Mouse (Mus musculus) kidney, adult 11 months (tissue): ENCODE measurements around the gene Sgcb.
A peak's percentile ranks its signal among the peaks of the same experiment; 100 is the strongest.

Experiments used
- DNase-seq: peaks from one replicate; pipeline ENCODE4 v3.0.0; 2022

The Sgcb gene

DNA sequence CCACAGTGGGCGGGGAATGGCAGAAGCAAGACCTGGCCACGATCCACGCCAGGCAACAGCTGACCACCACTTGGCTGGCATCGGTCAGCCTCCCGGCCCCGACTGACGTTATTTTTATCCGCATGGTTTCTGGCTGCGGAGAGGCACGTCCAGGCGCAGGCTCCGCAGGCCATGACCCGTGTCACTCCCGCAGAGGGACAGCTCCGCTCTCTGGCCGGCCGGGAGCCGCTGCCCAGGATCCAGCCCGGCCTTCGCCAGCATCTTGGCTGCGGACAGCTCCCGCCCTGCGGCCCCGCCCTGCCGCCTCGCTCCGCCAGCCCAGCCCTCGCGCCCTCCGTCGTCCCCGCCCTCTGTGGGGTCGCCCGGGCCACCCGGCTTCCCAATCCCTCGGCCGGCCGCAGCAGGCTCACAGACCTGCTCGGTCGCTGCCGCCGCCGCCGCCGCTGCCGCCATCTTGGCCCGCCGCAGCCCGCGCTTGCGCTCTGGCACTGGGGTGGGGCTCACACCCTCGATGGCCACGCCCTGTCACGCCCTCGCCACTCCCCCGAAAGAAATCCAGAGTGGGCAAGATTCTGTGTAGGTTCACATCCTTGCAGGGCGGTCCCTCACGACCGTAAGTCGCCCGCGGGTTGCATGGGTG lies at the start of gene Sgcb:
Gene Sgcb (minus strand): TSS at position 530 of the 640 bp plus-strand sequence.
- peak; percentile 87 for DNase-seq

DNA sequence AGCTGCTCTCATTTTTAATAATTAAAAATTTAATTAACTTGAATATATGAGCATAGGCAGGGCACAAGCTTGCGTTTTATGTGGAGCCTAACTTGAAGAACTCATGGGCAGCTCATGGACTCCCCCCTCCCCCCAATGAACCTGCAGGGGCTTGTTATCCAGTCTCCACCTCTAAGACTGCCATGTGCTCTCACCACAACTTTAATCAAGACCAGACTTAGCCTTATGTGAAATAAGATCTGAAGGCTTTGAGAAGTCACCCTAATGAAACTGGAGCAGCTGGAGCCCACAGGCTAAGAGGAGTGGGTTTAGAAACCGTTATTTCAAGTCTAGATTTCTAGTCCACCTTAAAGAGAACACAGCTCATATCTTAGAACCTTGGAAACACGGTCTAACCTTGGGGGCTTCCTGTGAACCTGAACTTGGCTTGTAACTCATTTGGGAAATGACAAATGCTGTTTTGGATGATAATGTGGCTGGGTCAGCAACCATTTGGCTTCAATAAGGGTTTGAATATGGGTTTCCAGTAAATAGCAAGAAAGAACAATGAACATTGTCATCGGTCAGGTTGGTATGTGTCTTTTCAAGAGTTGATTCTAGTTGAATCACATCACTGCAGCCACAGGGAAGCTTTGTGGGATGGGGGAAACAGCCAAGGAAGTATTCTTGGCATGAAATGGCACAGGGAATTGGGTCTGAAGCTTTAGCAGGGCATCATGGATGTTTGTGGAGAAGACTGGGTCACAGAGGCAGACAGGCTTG lies 46.8 kb upstream of the Sgcb start:
- DNase-seq = no peak

DNA sequence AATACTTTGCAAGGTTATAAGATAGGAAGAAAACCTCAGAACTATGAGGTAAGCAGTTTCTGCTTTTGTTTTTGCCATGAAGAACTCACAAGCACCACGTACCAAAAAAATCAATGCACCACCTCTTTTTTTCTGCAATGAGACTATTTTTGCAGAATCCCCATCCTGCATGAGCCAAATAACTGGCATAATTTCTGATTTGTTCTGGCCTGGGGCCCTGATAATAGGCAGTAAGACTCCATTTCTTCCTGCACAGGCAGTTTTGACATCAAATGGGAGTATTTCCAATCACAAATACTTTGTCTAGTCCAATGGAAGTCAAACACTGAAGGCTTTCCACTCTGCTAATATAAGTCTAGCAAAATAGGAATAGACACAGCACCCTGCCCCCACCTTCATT lies 46.2 kb upstream of the Sgcb start:
- DNase-seq = no peak

DNA sequence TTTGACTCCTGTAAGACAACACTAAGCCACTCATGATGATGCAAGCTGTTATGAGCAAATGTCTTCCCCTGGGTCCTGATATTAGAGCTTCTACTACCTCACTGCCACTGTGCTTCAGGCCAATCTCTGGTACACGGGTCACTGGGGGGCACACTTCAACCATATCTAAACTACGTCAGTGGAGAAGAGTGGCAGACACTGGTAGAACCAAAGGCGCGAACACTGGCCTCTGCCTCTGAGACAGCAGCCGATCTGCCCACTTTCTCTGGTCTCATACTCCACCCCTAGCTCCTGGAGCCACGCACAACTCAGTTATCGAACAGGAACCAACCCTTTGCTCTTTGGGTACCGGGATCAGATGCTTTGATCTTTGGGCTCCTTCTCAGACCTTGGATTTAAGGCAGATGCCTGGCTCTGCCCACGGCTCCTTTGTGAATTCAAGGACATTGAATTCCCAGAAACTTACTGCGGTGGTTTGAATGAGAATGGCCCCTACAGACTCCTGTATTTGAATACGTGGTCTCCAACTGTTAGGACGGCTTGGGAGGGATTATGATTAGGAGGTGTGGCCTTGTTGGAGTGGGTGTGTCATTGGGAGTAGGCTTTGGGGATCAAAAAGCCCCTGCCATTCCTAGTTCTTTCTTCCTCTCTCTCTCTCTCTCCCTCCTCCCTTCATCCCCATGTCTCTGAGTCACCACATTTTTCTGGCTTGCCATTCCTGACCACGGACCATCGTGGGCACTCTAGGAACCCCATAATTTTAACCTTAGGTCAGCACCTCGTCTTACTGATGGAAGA lies 44.3 kb upstream of the Sgcb start:
- no peak for DNase-seq

DNA sequence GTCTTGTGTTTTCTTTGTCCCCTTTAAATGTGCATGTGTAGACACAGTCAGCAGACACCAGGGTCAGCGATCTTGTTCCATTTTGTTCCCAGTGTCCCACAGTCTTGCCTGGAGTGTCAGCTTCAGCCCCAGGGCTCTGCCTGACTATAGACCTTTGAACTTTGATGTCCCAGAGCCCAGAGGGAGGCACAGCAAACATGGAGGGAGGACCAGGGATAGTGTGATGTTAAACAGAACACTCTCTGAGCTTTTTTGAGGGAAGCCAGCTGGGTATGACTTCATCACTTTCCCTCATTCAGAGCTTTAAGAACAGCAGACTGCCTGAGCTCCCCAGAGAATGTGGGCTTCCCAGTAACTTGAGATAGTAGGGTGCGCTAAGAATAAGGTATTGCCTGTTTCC lies 42.6 kb upstream of the Sgcb start:
- DNase-seq = no peak

DNA sequence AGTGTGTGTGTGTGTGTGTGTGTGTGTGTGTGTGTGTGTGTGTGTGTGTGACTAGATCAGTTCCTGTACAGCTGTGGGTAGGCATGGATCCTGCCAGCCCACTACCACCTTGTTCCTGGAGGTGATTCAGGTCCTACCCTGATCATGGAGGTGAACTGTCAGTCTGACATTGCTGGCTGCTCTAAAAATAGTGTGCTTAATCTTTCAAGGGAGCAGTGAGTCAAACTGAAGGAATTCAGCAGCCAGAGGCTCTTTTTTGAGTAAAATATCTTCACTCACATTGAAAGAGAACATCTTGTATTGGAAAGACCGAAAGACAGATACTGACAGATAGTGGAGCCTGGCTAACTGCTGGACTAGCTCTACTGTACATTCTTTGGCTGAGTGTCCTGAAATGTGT lies 41.0 kb upstream of the Sgcb start:
- no peak for DNase-seq

DNA sequence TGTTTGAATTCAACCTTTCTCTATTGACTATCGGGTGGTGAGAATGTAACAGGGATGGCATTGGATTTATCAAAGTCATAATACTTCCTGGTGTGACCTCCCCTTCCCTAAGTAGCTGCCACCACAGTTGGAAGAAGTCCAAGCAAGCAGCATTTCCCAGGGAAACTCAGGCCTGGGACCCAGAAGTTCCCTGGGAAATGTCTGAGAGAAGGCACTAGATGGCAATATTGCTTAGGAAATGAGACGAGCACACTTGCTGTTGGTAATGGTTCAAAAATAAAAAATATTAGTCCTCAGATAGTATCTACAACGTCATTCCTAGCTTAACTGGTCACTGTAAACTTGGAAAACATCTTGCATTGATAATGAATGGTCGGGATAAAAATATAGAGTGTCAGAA lies 38.6 kb upstream of the Sgcb start:
- DNase-seq = no peak

DNA sequence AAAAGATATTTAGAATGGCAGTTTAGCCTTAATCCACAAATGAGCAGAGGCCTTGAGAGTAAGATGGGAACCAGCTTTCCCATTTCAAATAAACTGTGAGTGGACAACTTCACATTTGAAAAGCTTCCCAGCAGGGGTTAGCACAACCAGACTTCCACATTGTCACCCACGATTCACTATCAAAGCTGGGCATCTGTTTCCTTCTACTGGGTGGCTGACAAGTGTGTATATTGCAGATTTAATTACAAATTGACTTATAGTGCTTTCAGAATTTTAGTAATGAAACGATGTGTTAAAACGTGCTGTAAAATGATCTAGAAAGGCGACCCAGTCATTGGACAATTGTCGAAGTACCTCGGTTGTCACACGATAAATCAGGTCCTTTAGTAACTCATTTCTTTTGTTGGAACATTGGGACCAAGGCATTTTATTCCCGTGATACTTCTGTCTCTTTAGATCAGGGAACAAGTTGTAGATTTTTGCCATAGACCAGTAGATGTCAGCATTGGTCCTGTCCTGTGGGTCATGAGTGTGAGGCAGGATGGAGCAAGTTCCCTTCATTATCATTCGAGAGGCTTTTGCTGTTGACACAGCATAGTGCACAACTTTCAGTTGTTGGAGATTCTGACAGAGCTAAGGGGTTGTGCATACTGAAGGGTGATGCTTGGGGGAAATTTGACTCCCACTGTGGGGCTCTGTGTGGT lies 36.3 kb upstream of the Sgcb start:
- no peak for DNase-seq

DNA sequence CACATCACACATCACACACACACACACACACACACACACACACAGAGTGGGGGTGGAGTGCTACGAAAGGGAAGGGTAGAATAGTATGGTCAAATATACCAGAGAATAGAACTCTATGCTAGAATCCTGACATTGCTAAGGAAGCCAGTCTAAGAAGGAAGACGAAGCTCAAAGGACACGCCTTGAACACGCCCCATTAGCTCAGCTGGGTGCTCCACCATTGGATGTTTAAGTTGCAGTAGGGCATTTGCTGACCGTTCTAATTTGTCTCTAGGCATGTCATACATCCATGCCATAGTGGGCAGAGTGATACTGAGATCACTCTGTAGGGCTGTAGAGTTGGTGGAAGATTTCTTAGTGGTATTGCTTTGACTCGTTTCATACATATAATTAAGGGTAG lies 35.6 kb upstream of the Sgcb start:
- no peak for DNase-seq

DNA sequence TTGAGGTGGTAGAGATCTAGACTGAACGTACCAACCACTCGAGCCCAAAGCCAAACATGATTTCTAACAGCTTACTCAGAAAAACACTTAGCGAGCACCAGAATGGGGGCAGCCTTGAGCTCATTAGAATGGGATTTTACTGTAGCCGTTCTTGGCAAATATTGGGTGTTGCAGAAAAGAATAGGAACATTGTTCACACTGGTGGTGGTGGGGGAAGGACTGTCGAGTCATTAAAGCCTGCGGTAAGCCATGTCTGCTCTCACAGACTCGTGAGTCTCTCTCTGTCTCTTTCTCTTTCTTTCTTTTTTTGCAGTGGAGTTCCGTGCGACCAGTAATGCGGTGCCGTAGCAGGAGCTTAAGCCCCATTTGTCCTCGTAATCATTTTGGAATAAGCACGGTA lies 29.0 kb upstream of the Sgcb start:
- DNase-seq = no peak

DNA sequence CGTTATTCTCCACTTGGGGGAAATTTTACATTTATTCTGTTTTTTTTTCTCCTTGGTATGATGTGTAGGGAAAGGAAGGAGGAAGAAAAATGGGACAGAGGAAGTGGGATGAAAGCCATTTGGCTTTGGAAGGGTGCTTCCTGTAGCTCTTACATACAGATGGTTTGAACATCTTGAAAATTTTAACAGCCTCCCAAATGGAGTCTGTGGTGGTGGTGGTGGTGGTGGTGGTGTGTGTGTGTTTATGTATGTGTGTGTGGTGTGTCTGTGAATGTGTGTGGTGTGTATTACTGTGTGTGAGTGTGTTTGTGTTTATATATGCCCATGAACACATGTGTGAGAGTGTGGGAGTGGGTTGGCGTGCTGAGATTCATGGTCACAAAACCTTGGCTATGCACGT lies 28.0 kb upstream of the Sgcb start:
- no peak for DNase-seq

DNA sequence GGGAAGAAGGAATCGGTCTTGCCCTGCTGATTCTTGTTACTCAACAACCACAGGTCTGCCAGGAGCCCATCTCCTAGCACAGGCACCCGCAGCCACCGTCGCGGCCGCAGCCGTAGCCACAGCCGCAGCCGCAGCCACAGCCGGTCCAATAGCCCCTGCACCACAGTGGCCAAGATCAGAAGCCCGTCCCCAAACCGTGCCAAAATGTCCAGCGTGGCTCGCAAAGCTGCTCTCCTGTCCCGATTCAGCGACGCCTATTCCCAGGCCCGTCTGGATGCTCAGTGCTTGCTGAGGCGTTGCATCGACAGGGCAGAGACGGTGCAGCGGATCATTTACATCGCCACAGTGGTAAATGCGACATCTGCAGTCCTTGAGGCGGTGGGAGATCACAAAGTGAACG lies 21.8 kb upstream of the Sgcb start:
- no peak for DNase-seq

DNA sequence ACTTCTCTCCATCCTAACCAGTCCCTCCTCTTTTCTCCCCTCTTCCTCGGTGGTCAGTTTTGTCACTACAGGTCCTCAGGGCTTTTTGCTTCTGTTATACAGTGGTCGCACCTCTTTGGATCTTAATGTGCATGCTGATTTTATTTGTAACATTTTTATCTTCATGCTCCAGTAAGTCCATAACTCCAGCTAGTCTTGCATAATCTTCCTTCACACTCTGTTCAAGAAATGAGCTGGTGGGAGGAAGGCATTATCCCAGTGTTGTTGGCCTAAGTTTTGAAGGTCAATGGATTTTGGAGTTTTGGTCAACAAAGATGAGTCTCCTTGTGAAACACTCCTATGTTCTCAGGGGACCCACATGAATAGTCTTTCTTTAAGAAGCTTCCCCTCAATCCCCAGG lies 20.3 kb upstream of the Sgcb start:
- no peak for DNase-seq

DNA sequence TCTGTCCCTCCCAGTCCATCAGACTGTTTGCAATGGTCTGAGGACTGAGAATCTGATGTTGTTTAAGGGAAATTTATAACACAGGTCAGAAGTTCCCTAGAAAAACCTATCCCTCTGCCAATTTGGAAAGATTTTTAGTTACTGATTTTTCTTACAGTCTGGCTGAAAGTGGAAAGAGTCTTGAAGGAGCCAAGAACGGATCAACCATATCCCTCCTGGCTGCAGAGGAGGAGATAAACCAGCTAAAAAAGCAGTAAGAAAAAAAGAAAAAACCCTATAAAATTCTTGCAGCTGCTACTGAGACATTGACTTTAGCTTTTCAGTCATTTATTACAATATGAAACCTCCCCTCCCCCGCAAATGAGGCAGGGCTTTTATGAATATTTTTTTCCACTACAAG lies 19.1 kb upstream of the Sgcb start:
- no peak for DNase-seq

DNA sequence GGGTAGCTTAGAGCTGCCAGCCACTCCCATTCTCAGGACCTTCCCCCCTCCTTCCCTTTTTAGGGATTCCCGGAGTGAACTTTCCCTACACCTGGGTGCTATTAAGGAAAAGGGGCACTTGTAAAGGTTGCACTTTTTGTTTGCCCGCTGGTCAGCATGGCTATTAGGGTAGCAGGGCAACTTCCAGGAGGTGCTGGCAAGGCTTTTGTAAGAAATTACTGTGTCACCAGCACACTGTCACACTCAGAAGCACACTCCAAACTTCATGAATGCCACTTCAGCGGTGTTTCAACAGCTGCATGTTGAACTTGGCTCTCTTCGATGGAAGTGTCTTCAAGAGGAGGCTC lies 4.2 kb upstream of the Sgcb start:
- DNase-seq = no peak

DNA sequence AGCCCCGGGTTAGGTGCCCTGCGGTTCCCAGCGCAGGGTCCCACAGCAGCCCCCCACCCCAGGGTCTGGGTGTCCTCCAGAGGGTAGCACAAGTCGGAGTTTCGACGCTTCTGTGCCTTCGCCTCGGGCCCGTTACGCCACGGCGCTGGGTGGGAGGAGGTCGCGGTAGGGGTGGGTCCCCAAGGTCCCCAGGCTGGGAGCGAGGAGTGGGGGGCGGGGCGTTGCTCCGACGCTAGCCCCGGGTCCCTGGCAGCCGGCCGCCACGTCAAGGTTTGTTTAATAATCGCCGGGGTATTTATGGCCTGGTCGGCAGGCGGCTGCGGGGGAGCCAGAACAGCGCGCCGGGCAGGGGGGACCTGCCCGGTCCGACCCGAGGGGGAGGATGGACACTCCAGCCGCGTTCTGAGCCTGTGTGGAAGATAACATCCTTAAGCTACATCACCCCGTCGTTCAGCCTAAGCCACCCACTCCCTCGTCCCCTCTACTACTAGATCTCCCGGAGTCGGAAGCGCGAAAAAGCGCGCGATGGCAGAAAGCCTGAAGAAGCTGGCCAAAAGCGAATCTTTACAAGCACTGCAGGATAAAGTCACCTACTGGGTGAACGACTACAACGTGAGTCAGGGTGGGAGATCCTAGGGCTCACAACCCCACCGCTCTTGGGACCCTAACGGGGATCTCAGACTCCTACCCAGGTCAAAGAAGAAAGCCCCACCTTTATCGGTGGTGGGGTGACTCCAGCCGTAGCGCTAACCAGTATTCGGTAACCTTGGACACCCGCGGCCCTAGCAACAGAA lies 3.7 kb upstream of the Sgcb start, which contains the start of gene Spata18:
Gene Spata18 (plus strand): TSS at position 319 of the 794 bp plus-strand sequence.
- DNase-seq = no peak

DNA sequence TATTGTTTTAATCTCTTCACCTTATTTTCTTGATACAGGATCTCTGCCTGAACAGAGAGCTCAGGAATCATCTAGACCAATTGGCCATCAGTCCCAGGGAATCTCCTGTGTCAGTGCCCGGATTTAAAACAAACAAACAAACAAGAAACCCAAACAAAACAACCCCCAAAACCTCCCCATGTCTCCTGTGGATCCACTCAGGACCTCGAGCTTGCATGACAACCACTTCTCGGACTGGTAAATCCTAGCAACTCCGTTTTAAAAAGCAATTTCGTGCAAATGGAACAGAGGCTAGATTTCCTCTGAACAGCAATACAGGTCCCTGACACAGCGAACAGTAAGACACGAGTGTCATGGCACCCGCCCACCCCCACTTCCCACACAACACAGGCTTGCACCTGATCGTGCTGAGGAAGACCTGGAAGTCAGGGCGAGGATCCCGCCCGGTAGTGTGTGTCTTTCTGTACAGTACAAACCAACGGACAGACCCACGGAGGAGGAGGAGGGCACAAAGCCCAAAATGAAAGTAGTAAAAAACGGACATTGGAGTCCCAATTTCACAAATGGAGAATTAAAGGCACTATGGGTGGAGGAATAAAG lies 2.9 kb upstream of the Sgcb start:
- no peak for DNase-seq

DNA sequence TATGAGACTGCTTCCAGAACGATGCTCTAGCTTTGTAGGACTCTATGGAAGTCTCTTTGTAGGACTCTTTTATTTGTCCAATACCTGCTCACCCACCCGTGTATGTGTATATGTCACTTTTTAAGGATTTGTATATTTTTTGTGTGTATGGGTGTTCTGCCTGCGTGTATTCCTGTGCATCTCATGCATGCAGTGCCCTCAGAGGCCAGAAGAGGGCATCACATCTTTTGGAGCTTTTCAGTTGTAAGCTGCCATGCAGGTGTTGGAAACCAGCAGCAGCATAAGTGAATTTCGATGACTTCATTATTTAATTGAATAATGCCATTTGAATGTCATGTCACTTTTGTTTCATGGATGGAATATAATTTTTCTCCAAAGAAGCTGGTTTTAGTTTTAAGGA lies 5.5 kb downstream of the Sgcb start:
- no peak for DNase-seq

DNA sequence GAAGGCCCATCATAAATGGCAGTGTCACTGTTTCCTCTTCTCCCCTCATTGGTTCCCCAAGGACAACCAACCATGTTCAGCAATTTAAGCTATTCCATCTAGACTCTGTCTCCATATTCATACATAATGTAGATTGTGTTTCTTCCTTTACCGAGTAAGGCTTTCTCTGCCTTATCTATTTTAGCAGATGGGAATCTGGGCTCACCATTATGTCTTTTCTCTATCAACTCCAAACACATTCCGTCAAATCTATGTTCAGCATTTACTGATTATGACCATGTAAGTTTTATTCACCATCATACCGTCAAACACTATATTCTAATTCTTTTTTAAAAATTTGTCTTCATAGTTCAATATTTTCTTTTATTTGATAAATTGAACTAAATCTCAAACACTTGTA lies 6.5 kb downstream of the Sgcb start:
- no peak for DNase-seq

DNA sequence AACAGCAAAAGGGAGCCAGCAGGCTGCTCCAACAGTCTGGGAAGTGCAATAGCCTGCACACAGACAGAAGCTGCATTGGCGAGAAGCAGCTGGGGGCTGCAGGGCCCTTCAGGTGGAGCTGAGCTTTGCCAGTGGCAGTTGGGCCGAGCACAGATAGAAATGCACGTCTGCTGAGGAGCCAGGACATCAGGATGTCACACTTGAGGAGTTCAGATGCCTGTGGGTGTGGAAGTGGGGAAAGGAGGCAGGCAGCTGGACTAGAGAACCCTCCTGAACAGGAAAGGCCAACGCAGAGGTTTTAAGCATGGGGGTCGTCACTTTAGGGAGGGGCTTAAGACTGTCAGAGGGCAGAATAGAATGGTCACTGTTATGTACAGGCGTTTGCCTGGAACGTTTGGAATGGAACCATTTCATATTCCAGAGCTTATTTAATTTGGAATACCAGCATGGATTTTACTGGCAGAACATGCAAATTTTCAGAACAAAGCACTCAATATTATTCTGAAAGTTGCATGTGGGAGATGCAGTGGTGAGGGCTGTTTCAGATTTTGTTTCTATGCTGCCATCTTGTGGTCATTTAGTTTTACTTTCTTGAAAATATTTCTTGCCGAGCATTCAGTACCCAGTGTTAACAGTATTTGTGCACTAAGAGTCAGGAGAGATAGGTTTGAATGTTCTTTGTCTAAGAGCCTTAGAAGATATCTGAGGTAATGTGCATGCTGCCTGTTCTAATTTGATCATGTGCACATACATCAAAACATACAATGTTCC lies 10.1 kb downstream of the Sgcb start:
- no peak for DNase-seq

DNA sequence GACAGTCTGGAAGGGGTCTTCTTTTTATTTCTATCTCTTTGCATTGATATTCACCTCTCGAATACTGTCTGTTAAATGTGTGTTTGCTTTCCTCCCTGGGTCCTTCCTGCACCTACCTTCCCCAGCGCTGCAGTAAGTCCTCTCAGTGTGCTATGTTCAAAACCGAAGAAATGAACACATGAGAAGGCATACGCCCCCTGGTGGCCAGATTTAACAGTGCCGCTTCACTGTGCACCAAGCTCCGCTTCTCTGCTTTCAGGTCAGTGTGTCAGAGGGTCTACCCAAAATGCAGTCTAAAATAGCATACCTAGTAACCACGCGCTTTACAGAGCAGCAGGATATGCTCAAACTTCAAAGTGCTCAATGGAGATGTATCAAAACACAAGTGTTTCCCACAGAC lies 14.4 kb downstream of the Sgcb start:
- DNase-seq = peak; percentile 47
